Mouse (Mus musculus) olfactory bulb, adult 2 months (tissue): ENCODE measurements at regions not wholly inside any gene's neighbourhood (a gene's known extent, or its start where the extent isn't known, plus 50 kb on each side); places are given as distances from the start of the nearest gene placed in this dataset.

ENCODE experiments used
- CTCF ChIP-seq: fragments of 200-500 bp; IDR thresholded peaks from 2 replicates; pipeline ENCODE4 v1.5.1; 2012; ENCODE audit warnings: low read depth, mild to moderate bottlenecking, low read length, moderate library complexity; ENCODE audit not compliant: insufficient read depth
- POLR2A ChIP-seq: fragments of 200-500 bp; IDR thresholded peaks from 2 replicates; pipeline ENCODE4 v1.6.1; 2012; ENCODE audit warnings: mild to moderate bottlenecking, low read depth, low read length, moderate library complexity; ENCODE audit not compliant: insufficient read depth

- no peak for TF ChIP-seq CTCF
- TF ChIP-seq POLR2A, result no peak
These were observed 77.4 kb downstream of the Ptgs2 start for GRCm38 (mm10) chr1:150177029-150177740.
